Mouse (Mus musculus) CH12.LX (cell line): ENCODE data around the gene Ahnak. TPM values are rescaled to one million over a fixed set of nuclear protein-coding genes. Genes with fewer than 3 reads are reported as not detected.
A peak's percentile ranks its signal among the peaks of the same experiment; 100 is the strongest.

Experiments used
- DNase-seq: peaks from one replicate; pipeline ENCODE4 v3.0.0-alpha.2; 2013; ENCODE audit errors: extremely low read depth
- H3K27ac ChIP-seq: 2 replicates; pipeline ENCODE4 v1.5.1; 2012; ENCODE audit warnings: low read depth, mild to moderate bottlenecking, control low read depth, moderate library complexity; ENCODE audit not compliant: insufficient read depth
- H3K27me3 ChIP-seq: replicated peaks from 2 replicates; pipeline ENCODE3; 2012; ENCODE audit warnings: inconsistent platforms
- H3K36me3 ChIP-seq, 2 experiments: replicated peaks in 1 of 2; 2 replicates each; pipeline versions ENCODE3 to v1.6.1; 2012; ENCODE audit warnings: inconsistent platforms in 1 of 2, low read length in 1 of 2, mild to moderate bottlenecking in 1 of 2, mixed read lengths in 1 of 2, moderate library complexity in 1 of 2; ENCODE audit not compliant: control insufficient read depth in 1 of 2, insufficient read depth in 1 of 2
- H3K4me1 ChIP-seq, 2 experiments: 2 replicates each; pipeline ENCODE4 v1.6.1; 2012; ENCODE audit warnings: inconsistent platforms in 1 of 2, moderate library complexity in 1 of 2; ENCODE audit not compliant: insufficient read depth in 2 of 2, control insufficient read depth in 1 of 2
- H3K4me2 ChIP-seq: 2 replicates; pipeline ENCODE4 v1.6.1; 2012; ENCODE audit warnings: low read depth, mild to moderate bottlenecking, control low read depth; ENCODE audit not compliant: poor library complexity, insufficient read depth, severe bottlenecking
- H3K4me3 ChIP-seq, 3 experiments: fragments of 150-350 bp in 1 of 3; sonication (generic) in 1 of 3; replicated peaks in 1 of 3; 2 replicates each; pipeline versions ENCODE3 to v1.5.1; 2011 to 2012; ENCODE audit warnings: low read depth in 2 of 3, low read length in 2 of 3, mild to moderate bottlenecking in 2 of 3, moderate library complexity in 2 of 3, control low read depth in 1 of 3, improper control_type of control experiment in 1 of 3, inconsistent platforms in 1 of 3, mixed read lengths in 1 of 3; ENCODE audit not compliant: poor library complexity in 1 of 3
- H3K79me2 ChIP-seq: replicated peaks from 2 replicates; pipeline ENCODE4 v1.6.1; 2012; ENCODE audit warnings: mild to moderate bottlenecking, moderate library complexity; ENCODE audit not compliant: control insufficient read depth, poor library complexity, insufficient read depth, severe bottlenecking; ENCODE audit errors: extremely low read depth
- H3K9ac ChIP-seq: 2 replicates; pipeline ENCODE4 v1.6.1; 2012; ENCODE audit warnings: low read depth, mild to moderate bottlenecking, control low read depth, moderate library complexity; ENCODE audit not compliant: insufficient read depth
- H3K9me3 ChIP-seq: replicated peaks from 2 replicates; pipeline ENCODE3; 2012; ENCODE audit warnings: low read length, inconsistent platforms, mixed read lengths
- EP300 ChIP-seq: IDR thresholded peaks from 2 replicates; pipeline ENCODE4 v1.6.1; 2011; ENCODE audit warnings: low read length, improper control_type of control experiment
- GABPA ChIP-seq: IDR thresholded peaks from 2 replicates; pipeline ENCODE4 v1.6.1; 2012; ENCODE audit warnings: low read depth, low read length, improper control_type of control experiment, inconsistent platforms; ENCODE audit not compliant: insufficient replicate concordance
- JUND ChIP-seq: conservative IDR thresholded peaks from 2 replicates; pipeline ENCODE4 v1.6.1; 2011; ENCODE audit warnings: low read depth, low read length, improper control_type of control experiment
- MXI1 ChIP-seq: IDR thresholded peaks from 2 replicates; pipeline ENCODE4 v1.6.1; 2011; ENCODE audit warnings: mild to moderate bottlenecking, low read depth, low read length, improper control_type of control experiment
- PAX5 ChIP-seq: IDR thresholded peaks from 2 replicates; pipeline ENCODE4 v1.6.1; 2012; ENCODE audit warnings: low read length, inconsistent platforms, mixed read lengths
- RCOR1 ChIP-seq: conservative IDR thresholded peaks from 2 replicates; pipeline ENCODE4 v1.6.1; 2012; ENCODE audit warnings: low read depth, mild to moderate bottlenecking, inconsistent platforms, low read length, improper control_type of control experiment
- TBP ChIP-seq: conservative IDR thresholded peaks from 2 replicates; pipeline ENCODE4 v1.6.1; 2011; ENCODE audit warnings: low read depth, low read length, improper control_type of control experiment
- ZMIZ1 ChIP-seq: IDR thresholded peaks from 2 replicates; pipeline ENCODE4 v1.6.1; 2012; ENCODE audit warnings: low read depth, mild to moderate bottlenecking, inconsistent platforms, low read length, improper control_type of control experiment
- dilution Hi-C: fragments of 300-500 bp; cut with MboI; formaldehyde crosslinking; loops from 2 replicates; pipeline ENCODE4 v1.14.3; 2020; ENCODE audit warnings: low sequenced_read_pairs; ENCODE audit not compliant: extremely low pct_unique_long_range_greater_than_20kb, extremely low pct_ligation_motif_present
- in situ Hi-C: fragments of 300-500 bp; cut with MboI; formaldehyde crosslinking; loops from 3 replicates; pipeline ENCODE4 v1.14.3; 2019; ENCODE audit warnings: low sequenced_read_pairs, low pct_ligation_motif_present, low pct_unique_long_range_greater_than_20kb, mixed read lengths
- polyA plus RNA-seq: library from polyadenylated mRNA; unstranded; fragments of >175 nt; gene quantifications from 2 replicates; pipeline ENCODE4 v1.2.1, GENCODE M21; 2012; ENCODE audit warnings: low read depth; ENCODE audit not compliant: insufficient read length
- total RNA-seq, 2 experiments: library from RNA; depleted of rRNA; stranded (reverse); fragments of 300-350 nt in 1 of 2; fragments of >200 nt in 1 of 2; gene quantifications; 2 replicates each; pipeline ENCODE4 v1.2.3; 2012 to 2014

The Ahnak gene
- total and polyA plus RNA-seq, 3 experiments, result 1.7 to 21.7 (median 1.8) TPM

- no peak for DNase-seq
- H3K9me3 ChIP-seq, result no peaks in the 10 kb centered on the region
- H3K27me3 ChIP-seq, result peaks cover 14% of the 10 kb centered on the region
- no peak overlapping the region for H3K9ac ChIP-seq
- H3K27ac ChIP-seq, result no peak overlapping the region
- TF ChIP-seq ZMIZ1 (no peak), MXI1 (no peak), JUND (no peak)
- in situ Hi-C loops, result no loop called here
- dilution Hi-C loops, result no loop called here
- H3K4me1 ChIP-seq, result peaks cover 34 to 72% of the 10 kb centered on the region in 2 experiments
- peaks cover 0 to 17% of the 10 kb centered on the region in 2 experiments for H3K36me3 ChIP-seq
- H3K4me2 ChIP-seq, result no peak overlapping the region
- H3K4me3 ChIP-seq, result no peak overlapping the region
- peaks cover 11% of the 10 kb centered on the region for H3K79me2 ChIP-seq
Measured at GRCm38 (mm10) chr19:8985891-8986290, 3.2 kb upstream of the Ahnak start.

- in situ Hi-C loops, result no loop called here
- dilution Hi-C loops, result no loop called here
Measured at GRCm38 (mm10) chr19:8987816-8988215, 1.3 kb upstream of the Ahnak start.

GRCm38 (mm10) chr19:8988346-8989065 is 578 bp upstream of the Ahnak start:
- dilution Hi-C loops, result no loop called here
- in situ Hi-C loops, result no loop called here
- no peak for TF ChIP-seq ZMIZ1
- TF ChIP-seq RCOR1, result no peak
- no peak for TF ChIP-seq PAX5
- TF ChIP-seq EP300, result no peak

More at GRCm38 (mm10) chr19:8987816-8988215, 1.3 kb upstream of the Ahnak start:
- Histone ChIP-seq H3K4me3 (no peak overlapping the region), H3K9me3 (no peaks in the 10 kb centered on the region), H3K79me2 (peaks cover 16% of the 10 kb centered on the region), H3K36me3 (peaks cover 0 to 2% of the 10 kb centered on the region in 2 experiments), H3K9ac (no peak overlapping the region), H3K4me2 (no peak overlapping the region), H3K27me3 (peaks cover 14% of the 10 kb centered on the region), H3K4me1 (peaks cover 44 to 75% of the 10 kb centered on the region in 2 experiments), H3K27ac (no peak overlapping the region)
- TF ChIP-seq GABPA (no peak), TBP (no peak)
- no peak for DNase-seq

More at GRCm38 (mm10) chr19:8988346-8989065, 578 bp upstream of the Ahnak start:
- H3K79me2 ChIP-seq, result peaks cover 16% of the 10 kb centered on the region
- H3K4me2 ChIP-seq, result peak overlapping the region; percentile 45
- H3K9me3 ChIP-seq, result no peaks in the 10 kb centered on the region
- peaks cover 14% of the 10 kb centered on the region for H3K27me3 ChIP-seq
- DNase-seq, result no peak
- peak overlapping the region in 2 of 3 experiments; percentile 13 to 95 for H3K4me3 ChIP-seq
- peaks cover 37 to 75% of the 10 kb centered on the region in 2 experiments for H3K4me1 ChIP-seq
- no peaks in the 10 kb centered on the region for H3K36me3 ChIP-seq
- H3K27ac ChIP-seq, result no peak overlapping the region
- H3K9ac ChIP-seq, result peak overlapping the region; percentile 83; the same call in 1 of the 2 replicates
